Mouse (Mus musculus) midbrain, embryonic 12.5 days (tissue): ENCODE data around the gene Ctdspl. TPM values are rescaled to one million over a fixed set of nuclear protein-coding genes. Genes with fewer than 3 reads are reported as not detected.

Experiments
- ATAC-seq: fragments of 200-750 bp; cut with Nextera tagmentation; 2 replicates; pipeline ENCODE4 v1.8.0; 2017; ENCODE audit warnings: low read depth, moderate TSS enrichment, moderate library complexity; ENCODE audit not compliant: low FRiP score
- H3K27ac ChIP-seq: fragments of 300-500 bp; sonication (generic); replicated peaks from 2 replicates; pipeline ENCODE4 v1.5.1; 2016; ENCODE audit warnings: mild to moderate bottlenecking
- H3K27me3 ChIP-seq: fragments of 300-500 bp; sonication (generic); 2 replicates; pipeline ENCODE4 v1.6.1; 2016; ENCODE audit warnings: mild to moderate bottlenecking
- H3K36me3 ChIP-seq: fragments of 300-500 bp; sonication (generic); 2 replicates; pipeline ENCODE4 v1.6.1; 2016
- H3K4me1 ChIP-seq: fragments of 300-500 bp; sonication (generic); 2 replicates; pipeline ENCODE4 v1.6.1; 2016
- H3K4me2 ChIP-seq: fragments of 300-500 bp; sonication (generic); replicated peaks from 2 replicates; pipeline ENCODE4 v1.6.1; 2016; ENCODE audit warnings: mild to moderate bottlenecking, moderate library complexity
- H3K4me3 ChIP-seq: fragments of 300-500 bp; sonication (generic); 2 replicates; pipeline ENCODE4 v1.5.1; 2016; ENCODE audit warnings: mild to moderate bottlenecking
- H3K9ac ChIP-seq: fragments of 300-500 bp; sonication (generic); replicated peaks from 2 replicates; pipeline ENCODE4 v1.6.1; 2016; ENCODE audit warnings: mild to moderate bottlenecking, moderate library complexity
- H3K9me3 ChIP-seq: fragments of 300-500 bp; sonication (generic); 2 replicates; pipeline ENCODE4 v1.6.1; 2016; ENCODE audit warnings: mild to moderate bottlenecking
- WGBS: fragments of 180-500 bp; shearing (Covaris S2); methylation state at CpG from one replicate; pipeline ENCODE4 v1.1.7; 2016; 5-methylcytosine and 5-hydroxymethylcytosine counted together
- polyA plus RNA-seq: library from polyadenylated mRNA; unstranded; fragments of >200 nt; fragmentation: Nextera tagmentation; extraction: Ambion mirVana; gene quantifications from 2 replicates; pipeline ENCODE4 v1.2.1, GENCODE M21; 2016

Gene Ctdspl
- polyA plus RNA-seq, 1 experiment from 2014 or later = 6.3 TPM

DNA sequence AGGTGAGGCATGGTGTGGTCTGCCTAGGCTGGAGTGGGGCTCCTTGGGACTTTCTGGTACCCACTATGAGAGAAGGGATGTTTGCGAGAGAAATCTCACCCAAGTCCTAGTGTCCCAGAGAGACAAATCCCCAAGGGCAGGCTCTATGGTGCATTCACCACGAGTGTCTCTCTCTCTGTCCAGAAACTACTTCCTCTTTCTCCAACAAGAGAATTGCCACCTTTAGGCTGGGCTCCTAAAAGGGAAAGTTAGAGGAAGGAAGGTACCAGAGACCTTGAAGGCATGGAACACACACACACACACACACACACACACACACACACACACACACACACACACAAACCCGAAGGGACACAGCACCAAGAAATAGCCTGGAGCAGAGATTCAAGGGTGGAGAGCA is 4.3 kb upstream of the Ctdspl start:
- no peaks in the 10 kb centered on the region for H3K36me3 ChIP-seq
- no peak overlapping the region for H3K4me3 ChIP-seq
- no peak for ATAC-seq
- H3K9ac ChIP-seq = no peak overlapping the region
- H3K27me3 ChIP-seq = peaks cover 15% of the 10 kb centered on the region
- no peak overlapping the region for H3K4me2 ChIP-seq
- WGBS = 75% methylated on average over 3 of the region's 3 CpGs
- no peaks in the 10 kb centered on the region for H3K9me3 ChIP-seq
- peaks cover 16% of the 10 kb centered on the region for H3K4me1 ChIP-seq
- no peak overlapping the region for H3K27ac ChIP-seq

DNA sequence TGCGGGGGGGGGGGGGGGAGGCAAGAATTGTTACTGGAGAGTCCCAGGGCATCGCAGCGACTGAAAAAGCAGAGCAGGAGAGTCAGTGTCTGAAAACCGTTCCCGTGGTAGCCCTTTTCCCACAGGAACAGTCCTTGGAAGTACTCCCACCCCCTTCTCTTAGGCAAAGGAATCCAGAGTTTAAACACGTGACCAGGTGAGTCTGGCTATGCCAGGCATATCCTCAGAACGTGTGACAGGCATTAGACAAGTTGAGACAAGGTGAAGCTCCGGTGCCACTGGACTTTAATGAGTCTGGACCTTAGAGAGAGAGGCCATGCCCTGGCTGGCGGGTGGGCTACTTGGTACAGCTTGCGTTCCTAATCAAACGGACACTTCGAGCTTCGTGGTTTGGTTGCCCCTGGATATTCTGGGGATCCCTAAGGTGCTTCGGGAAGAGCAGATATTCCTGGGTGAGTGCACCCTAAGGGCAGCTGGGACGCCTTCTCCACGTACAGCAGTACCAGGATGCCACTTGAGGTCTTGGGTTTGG is 1.6 kb upstream of the Ctdspl start:
- Histone ChIP-seq H3K4me2 (peak overlapping the region; percentile 95), H3K4me3 (peak overlapping the region; percentile 81), H3K4me1 (peaks cover 34% of the 10 kb centered on the region), H3K9ac (peak overlapping the region; percentile 57; the same call in 1 of the 2 replicates), H3K36me3 (no peaks in the 10 kb centered on the region), H3K9me3 (no peaks in the 10 kb centered on the region), H3K27ac (no peak overlapping the region), H3K27me3 (peaks cover 23% of the 10 kb centered on the region)
- ATAC-seq = 0 out of 2 replicates have a peak, but pooled peaks have one; percentile 0
- WGBS = 11% methylated on average over 16 of the region's 16 CpGs

DNA sequence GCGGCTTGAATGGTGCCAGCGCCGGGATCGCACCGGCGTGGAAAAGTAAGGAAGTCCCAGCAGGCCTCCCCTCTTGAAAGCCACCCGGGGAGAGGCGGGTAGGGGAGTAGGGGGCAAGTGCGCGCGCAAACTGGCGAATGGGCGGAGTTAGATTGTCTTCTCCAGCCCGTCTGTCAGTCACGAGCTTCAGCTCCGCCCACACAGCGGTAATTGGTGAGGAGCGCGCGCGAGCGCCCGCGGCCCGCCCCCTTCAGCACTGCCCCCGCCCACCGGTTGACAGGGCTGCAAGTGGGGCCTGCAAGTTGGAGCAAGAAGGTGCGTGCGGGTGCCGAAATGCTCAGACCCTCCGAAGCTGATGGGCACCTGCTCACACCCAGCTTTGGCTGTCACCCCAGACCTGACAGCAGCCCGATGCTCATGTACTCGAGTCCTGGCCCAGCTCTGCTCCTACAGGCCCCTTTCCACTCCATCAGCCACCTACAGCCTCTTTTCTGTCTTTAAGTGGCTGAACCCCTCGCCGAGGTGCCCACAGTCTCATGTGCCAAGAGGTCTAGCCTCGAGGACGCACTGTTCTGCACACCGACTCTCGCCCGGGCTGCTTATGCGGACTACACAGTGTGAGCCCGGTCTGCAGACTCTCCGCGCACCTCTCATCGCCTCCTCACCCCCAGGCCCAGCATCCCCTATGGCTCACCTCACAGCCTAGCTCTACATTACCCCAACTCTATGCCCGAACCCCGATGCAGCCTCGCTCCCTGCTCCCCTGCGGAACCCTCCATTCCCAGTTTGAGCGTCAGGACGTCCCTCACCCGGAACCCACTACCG is 755 bp upstream of the Ctdspl start:
- WGBS = under 1% methylated on average over 52 of the region's 53 CpGs
- Histone ChIP-seq H3K36me3 (no peaks in the 10 kb centered on the region), H3K9ac (peak overlapping the region; percentile 82), H3K27ac (peak overlapping the region; percentile 76), H3K4me2 (peak overlapping the region; percentile 95), H3K4me3 (peak overlapping the region; percentile 81), H3K4me1 (peaks cover 34% of the 10 kb centered on the region), H3K27me3 (peaks cover 19% of the 10 kb centered on the region), H3K9me3 (no peaks in the 10 kb centered on the region)
- peak; percentile 86 for ATAC-seq

DNA sequence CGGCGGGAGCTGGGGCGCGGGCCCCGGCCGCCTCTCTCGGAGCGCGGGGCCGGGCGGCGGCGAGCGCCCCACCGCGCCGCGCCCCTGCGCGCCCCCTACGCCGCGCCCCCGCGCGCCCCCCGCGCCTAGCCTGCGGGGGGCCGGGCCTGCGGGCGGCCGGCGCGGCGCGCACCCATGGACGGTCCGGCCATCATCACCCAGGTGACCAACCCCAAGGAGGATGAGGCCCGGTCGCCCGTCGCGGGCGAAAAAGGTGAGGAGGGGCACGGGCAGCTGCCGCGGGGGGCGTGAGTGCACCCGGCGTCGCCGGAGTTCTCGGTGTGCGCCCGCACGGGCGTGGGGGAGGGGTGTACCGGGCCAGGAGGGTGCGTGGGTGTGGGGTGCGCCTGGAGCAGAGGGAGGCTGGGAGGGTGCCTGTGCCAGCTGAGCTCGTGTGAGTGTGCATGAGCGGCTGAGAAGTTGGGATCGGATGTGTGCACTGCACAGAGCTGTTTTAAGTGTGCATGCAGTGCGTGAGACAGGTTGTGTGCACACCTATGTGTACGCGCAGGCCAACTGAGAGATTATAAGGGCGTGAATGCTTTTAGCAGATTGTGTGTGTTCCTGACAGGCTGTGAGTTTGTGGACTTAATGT is 552 bp downstream of the Ctdspl start:
- peak overlapping the region; percentile 81 for H3K4me3 ChIP-seq

DNA sequence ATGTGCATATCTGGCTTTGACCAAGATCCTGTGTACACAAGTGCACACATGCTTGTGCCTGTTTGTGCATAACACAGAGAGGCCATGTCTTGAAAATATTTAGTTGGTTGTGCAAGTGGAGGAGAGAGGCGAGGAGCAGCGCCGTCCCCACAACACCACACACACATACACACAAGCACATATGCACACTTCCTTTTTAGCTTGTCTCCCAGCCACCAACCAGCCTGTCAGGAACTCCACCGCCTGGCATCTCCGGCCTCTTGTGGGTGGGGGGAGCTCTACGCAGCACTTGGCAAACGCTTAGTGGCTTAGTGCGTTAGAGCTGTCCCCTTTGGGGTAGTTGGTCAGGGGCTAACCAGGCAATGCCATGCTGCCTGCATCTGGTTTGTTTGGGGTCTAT is 1.2 kb downstream of the Ctdspl start:
- no peak for ATAC-seq
- H3K27me3 ChIP-seq = peaks cover 19% of the 10 kb centered on the region
- H3K36me3 ChIP-seq = no peaks in the 10 kb centered on the region
- H3K4me2 ChIP-seq = peak overlapping the region; percentile 95
- H3K4me3 ChIP-seq = peak overlapping the region; percentile 81
- WGBS = 48% methylated on average over 8 of the region's 8 CpGs
- no peak overlapping the region for H3K27ac ChIP-seq
- 0 out of 2 replicates have a peak overlapping the region, but pooled peaks have one; percentile 82 for H3K9ac ChIP-seq
- peaks cover 34% of the 10 kb centered on the region for H3K4me1 ChIP-seq
- no peaks in the 10 kb centered on the region for H3K9me3 ChIP-seq

More for the DNA sequence above, 552 bp downstream of the Ctdspl start:
- Histone ChIP-seq H3K9me3 (no peaks in the 10 kb centered on the region), H3K4me2 (peak overlapping the region; percentile 95), H3K27ac (peak overlapping the region; percentile 76), H3K4me1 (peaks cover 34% of the 10 kb centered on the region), H3K27me3 (peaks cover 19% of the 10 kb centered on the region), H3K9ac (peak overlapping the region; percentile 82), H3K36me3 (no peaks in the 10 kb centered on the region)
- peak; percentile 35 for ATAC-seq
- 3% methylated on average over 50 of the region's 68 CpGs for WGBS

DNA sequence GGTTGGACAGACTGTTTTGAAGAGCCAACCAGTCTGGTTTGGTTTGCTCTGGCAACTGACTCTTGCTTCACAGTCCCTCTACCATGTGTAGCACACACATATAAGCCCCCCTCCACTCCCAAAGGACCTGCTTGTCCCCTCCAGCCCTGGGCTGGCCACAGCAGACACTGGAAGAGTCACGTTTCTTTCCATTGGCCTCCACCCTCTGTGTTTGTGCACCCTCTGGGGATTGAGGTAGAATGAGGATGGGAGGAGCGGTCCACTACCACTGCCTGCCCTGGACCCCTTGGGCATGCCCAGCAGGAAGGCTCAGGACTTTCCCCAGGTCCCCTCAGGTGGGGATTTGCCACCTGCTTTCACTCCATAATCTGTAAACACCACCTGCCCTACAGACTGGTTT is 1.8 kb downstream of the Ctdspl start:
- Histone ChIP-seq H3K4me2 (peak overlapping the region; percentile 95; the same call in 1 of the 2 replicates), H3K9ac (no peak overlapping the region), H3K27me3 (peaks cover 19% of the 10 kb centered on the region), H3K4me1 (peaks cover 34% of the 10 kb centered on the region), H3K36me3 (no peaks in the 10 kb centered on the region), H3K27ac (no peak overlapping the region), H3K4me3 (peak overlapping the region; percentile 81; the same call in 1 of the 2 replicates), H3K9me3 (no peaks in the 10 kb centered on the region)
- ATAC-seq = no peak
- 40% methylated on average over 2 of the region's 2 CpGs for WGBS

DNA sequence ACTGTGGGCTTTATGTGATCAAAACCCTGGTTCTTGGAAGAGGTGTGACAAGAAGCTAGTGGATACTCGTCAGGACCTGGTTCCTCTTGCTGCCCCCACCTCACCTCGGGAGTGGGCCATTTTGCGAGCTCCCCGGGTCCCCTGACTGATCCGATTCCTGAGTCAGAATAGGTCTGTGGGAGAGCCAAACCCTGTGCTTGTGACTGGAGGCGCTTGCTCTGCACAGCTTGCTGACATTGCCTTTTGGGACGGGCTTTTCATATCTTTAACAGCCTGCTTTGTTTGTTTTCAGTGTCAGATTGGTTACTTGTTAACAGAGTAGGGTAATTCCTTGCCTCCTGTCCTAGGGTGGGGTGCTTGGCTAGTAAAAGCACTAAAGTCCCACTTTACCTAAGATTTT is 2.4 kb downstream of the Ctdspl start:
- no peak overlapping the region for H3K27ac ChIP-seq
- no peak for ATAC-seq
- H3K9me3 ChIP-seq = no peaks in the 10 kb centered on the region
- no peaks in the 10 kb centered on the region for H3K36me3 ChIP-seq
- peaks cover 19% of the 10 kb centered on the region for H3K27me3 ChIP-seq
- H3K4me2 ChIP-seq = no peak overlapping the region
- 58% methylated on average over 7 of the region's 7 CpGs for WGBS
- H3K9ac ChIP-seq = no peak overlapping the region
- H3K4me3 ChIP-seq = no peak overlapping the region
- H3K4me1 ChIP-seq = peaks cover 34% of the 10 kb centered on the region

DNA sequence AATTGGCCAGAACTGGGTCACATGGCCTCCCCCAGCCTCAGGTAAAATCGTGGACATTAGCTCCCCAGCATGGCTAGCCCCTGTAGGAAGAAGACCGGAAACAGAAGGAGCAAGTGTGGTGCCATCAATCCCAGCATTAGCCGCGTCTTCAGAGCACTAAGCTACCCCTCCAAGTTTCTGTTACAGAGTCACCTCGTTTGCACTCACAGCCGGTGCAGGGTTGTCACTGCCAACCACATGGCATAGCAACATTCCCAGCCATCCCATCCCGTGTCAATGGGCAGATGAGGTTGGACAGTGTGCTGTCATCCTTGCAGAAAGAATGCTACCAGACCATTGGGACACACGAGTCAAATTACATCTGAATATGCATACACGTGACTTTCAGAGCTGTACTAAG is 4.4 kb downstream of the Ctdspl start:
- H3K9me3 ChIP-seq = no peaks in the 10 kb centered on the region
- H3K36me3 ChIP-seq = no peaks in the 10 kb centered on the region
- no peak overlapping the region for H3K4me2 ChIP-seq
- H3K9ac ChIP-seq = no peak overlapping the region
- no peak for ATAC-seq
- H3K4me1 ChIP-seq = peaks cover 24% of the 10 kb centered on the region
- peaks cover 13% of the 10 kb centered on the region; the same call in 1 of the 2 replicates for H3K27me3 ChIP-seq
- H3K4me3 ChIP-seq = no peak overlapping the region
- no peak overlapping the region for H3K27ac ChIP-seq
- 82% methylated on average over 9 of the region's 9 CpGs for WGBS

DNA sequence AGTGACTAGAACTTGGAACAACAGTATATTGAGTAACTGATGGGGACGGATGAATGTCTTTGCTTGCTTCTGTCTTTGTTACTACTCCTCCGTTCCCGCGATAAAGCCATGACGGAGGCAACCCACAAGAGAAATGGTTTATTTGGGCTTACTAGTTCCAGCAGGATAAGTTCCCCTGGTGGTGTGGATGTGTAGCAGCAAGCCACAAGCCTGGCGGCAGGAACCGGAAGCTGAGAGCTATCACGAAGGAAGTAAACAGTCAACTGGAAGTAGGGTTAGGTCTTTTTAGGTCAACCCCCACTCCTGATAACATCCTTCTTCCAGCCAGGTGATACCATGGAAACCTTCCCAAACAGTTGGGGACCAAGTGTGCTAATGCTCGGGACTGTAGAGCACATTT is 7.5 kb downstream of the Ctdspl start:
- H3K4me3 ChIP-seq = no peak overlapping the region
- no peaks in the 10 kb centered on the region for H3K36me3 ChIP-seq
- WGBS = 93% methylated on average over 9 of the region's 9 CpGs

DNA sequence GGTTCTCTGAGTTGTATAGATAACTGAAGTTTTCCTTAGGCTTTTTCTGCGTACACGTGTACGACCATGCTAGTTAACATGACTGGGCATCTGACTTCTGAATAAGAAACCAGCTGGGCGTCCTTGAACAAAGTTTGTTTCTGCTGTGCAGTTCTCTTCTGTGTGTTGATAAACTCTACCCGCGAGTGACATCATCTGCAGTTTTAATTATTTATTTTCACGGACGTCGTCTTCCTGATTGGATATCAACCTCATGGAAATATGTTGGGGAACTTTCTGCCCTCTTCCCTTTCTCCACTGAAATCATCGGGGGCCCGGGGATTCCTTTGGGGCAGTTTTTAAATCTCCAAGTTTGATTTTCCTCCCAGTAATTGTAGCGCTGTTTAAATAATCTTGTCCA is 8.1 kb downstream of the Ctdspl start:
- WGBS = 86% methylated on average over 12 of the region's 12 CpGs

More for the DNA sequence above, 7.5 kb downstream of the Ctdspl start:
- ATAC-seq = no peak
- Histone ChIP-seq H3K9me3 (no peaks in the 10 kb centered on the region), H3K9ac (no peak overlapping the region), H3K4me1 (peaks cover 5% of the 10 kb centered on the region), H3K4me2 (no peak overlapping the region), H3K27me3 (no peaks in the 10 kb centered on the region), H3K27ac (no peak overlapping the region)

DNA sequence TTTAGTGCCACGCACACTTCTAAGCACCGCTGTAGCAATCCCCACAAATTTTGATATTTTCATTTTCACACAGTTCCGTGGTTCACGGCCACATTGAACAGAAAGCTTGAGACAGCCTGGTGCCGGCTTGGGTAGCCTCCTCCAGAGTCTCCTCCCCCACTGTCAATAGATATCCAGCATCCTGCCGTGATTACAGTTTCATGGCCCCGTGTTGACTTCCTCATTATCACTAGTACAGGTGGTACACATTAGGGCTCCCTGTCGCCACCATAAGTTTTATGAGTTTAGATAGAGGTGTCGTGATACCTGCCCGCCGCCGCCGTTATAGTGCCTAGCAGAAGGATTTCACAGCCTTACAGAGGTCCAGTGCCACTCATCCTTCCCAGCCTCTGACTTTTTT is 8.8 kb downstream of the Ctdspl start:
- 93% methylated on average over 13 of the region's 13 CpGs for WGBS
- Histone ChIP-seq H3K4me1 (peaks cover 9% of the 10 kb centered on the region), H3K27ac (no peak overlapping the region), H3K4me2 (no peak overlapping the region), H3K36me3 (no peaks in the 10 kb centered on the region), H3K9ac (no peak overlapping the region), H3K9me3 (no peaks in the 10 kb centered on the region), H3K4me3 (no peak overlapping the region), H3K27me3 (no peaks in the 10 kb centered on the region)
- ATAC-seq = no peak

More for the DNA sequence above, 8.1 kb downstream of the Ctdspl start:
- H3K27me3 ChIP-seq = no peaks in the 10 kb centered on the region
- no peaks in the 10 kb centered on the region for H3K9me3 ChIP-seq
- no peak overlapping the region for H3K4me3 ChIP-seq
- H3K27ac ChIP-seq = no peak overlapping the region
- no peak for ATAC-seq
- H3K4me2 ChIP-seq = no peak overlapping the region
- H3K4me1 ChIP-seq = peaks cover 7% of the 10 kb centered on the region
- H3K9ac ChIP-seq = no peak overlapping the region
- H3K36me3 ChIP-seq = no peaks in the 10 kb centered on the region

DNA sequence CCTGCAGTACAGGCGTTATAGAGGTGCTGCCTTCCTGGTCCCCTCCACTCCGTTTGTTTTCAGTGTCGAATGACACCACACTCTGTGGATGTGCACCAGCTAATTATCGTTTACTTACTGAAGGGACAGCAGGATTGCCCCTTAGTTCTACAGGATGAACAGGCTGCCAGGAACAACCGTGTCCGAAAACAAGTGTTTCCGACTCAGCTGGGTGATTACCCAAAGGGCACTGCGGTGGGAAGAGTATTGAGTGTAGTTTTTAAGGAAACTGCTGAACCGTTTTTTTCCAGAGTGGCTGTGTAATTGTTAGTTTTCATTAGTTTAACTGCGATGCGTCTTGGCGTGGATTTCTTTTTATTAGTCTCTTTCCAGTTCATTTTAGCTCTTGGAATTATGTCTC is 9.8 kb downstream of the Ctdspl start:
- Histone ChIP-seq H3K27ac (no peak overlapping the region), H3K9ac (no peak overlapping the region), H3K4me1 (peaks cover 9% of the 10 kb centered on the region), H3K4me3 (no peak overlapping the region), H3K4me2 (no peak overlapping the region), H3K9me3 (no peaks in the 10 kb centered on the region), H3K36me3 (no peaks in the 10 kb centered on the region), H3K27me3 (no peaks in the 10 kb centered on the region)
- WGBS = 74% methylated on average over 12 of the region's 12 CpGs
- no peak for ATAC-seq
